Mouse (Mus musculus) heart, adult 2 months (tissue): ENCODE results near the gene Gnptab.

Source experiments
- CTCF ChIP-seq: fragments of 200-600 bp; IDR thresholded peaks from 2 replicates; pipeline ENCODE4 v1.8.1; 2022; ENCODE audit warnings: antibody characterized with exemption, mild to moderate bottlenecking, moderate library complexity
- POLR2A ChIP-seq: fragments of 200-500 bp; IDR thresholded peaks from 2 replicates; pipeline ENCODE4 v1.6.1; 2011; ENCODE audit warnings: mild to moderate bottlenecking, low read depth, low read length, control low read depth; ENCODE audit not compliant: insufficient read depth

DNA sequence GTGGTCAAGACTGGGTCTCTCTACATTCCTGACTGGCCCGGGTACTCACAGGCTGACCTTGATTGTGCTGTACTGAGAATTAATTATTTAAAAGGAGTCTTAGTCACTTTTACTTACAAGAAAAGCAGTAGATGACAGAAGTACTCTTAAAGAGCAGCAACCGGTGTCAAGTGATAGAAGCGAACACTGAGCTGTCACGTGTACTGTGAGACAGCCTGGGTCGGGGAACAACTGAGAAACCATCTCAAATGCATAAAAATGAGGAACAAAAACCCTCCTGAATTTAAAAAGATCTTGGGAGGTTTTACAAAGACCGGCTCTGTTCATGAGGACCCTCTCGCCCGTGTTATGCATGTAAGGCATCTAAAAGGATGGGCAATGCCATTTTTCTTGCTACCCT, 113.7 kb downstream of the Gnptab start:
- TF ChIP-seq POLR2A (no peak), CTCF (no peak)
